Comparison of ENCODE assay signal across 10 mouse cellular contexts in the genomic region with DNA sequence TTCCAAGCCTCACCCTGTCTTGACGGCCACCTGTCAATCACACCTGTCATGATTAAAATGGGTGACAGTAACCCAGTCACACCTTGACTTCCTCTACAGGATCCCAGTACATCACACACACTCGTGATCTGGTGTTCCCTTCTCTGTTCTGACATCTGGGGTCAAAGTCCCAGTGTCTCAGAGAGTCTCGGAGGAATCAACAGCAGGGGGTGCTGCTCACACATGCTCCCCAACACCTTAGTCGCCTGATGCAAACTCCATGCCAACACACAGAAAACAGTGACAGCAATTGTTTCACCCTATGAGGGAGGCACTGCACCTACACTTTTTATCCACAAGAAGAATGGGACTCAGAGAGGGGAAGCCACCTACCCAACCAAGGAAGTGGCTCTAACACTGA. TPM values are rescaled to one million over a fixed set of nuclear protein-coding genes. Genes with fewer than 3 reads are reported as not detected.
A peak's percentile ranks its signal among the peaks of the same experiment; 100 is the strongest.
DNase-seq lines count a peak whose midpoint lies in the region; TF ChIP-seq lines count a peak whose summit lies in the region.
"Had no signal": no experiment of that assay in that cellular context is flagged by ENCODE, and none has a peak within 500 bp of the region (broad histone marks: within the 10 kb centered on the region; RNA-seq: fewer than 3 reads in every experiment).

No protein-coding gene starts in this region.

- no peak overlapping the region for H3K9ac ChIP-seq in CH12.LX (ENCODE audit: insufficient read depth, low read depth)
- H3K9ac ChIP-seq: liver, embryonic 13.5 days; neural tube, embryonic 12.5 days had no signal

- TF ChIP-seq POLR2A in CH12.LX (IDR thresholded peaks at IDR 0.05; ENCODE audit: low read depth, low read length): no peak
- TF ChIP-seq POLR2A in small intestine, adult 2 months (IDR thresholded peaks at IDR 0.05; ENCODE audit: low read depth, low read length): no peak
- no peak for TF ChIP-seq POLR2A in cerebellum, adult 2 months (IDR thresholded peaks at IDR 0.05; ENCODE audit: borderline replicate concordance, insufficient read depth, low read length)

- H3K4me1 ChIP-seq in CH12.LX (ENCODE audit: control insufficient read depth in 1 of 2, insufficient read depth in 2 of 2): peaks cover 0 to 6% of the 10 kb centered on the region in 2 experiments; a peak in 3 of 4 replicates
- H3K4me1 ChIP-seq in small intestine, adult 2 months (ENCODE audit: control insufficient read depth, insufficient read depth, insufficient read length, low read length): peaks cover 2% of the 10 kb centered on the region; the same call in 1 of the 2 replicates
- peaks cover 5% of the 10 kb centered on the region for H3K4me1 ChIP-seq in cerebellum, adult 2 months (ENCODE audit: control insufficient read depth, insufficient read depth, low read length)
- H3K4me1 ChIP-seq: liver, embryonic 13.5 days had no signal

- no peak overlapping the region for H3K4me3 ChIP-seq in left cerebral cortex, adult 2 months
- no peak overlapping the region for H3K4me3 ChIP-seq in CH12.LX (replicated peaks in 1 of 3; ENCODE audit: low read depth in 2 of 3, low read length in 2 of 3, poor library complexity in 1 of 3)
- no peak overlapping the region for H3K4me3 ChIP-seq in small intestine, adult 2 months (ENCODE audit: low read depth, low read length)
- no peak overlapping the region for H3K4me3 ChIP-seq in cerebellum, adult 2 months (replicated peaks; ENCODE audit: insufficient read depth, low read depth, low read length)
- H3K4me3 ChIP-seq: liver, embryonic 13.5 days; neural tube, embryonic 12.5 days had no signal

- WGBS in small intestine, adult 2 months: 20% methylated on average over 4 of the region's 4 CpGs
- 56% methylated on average over 4 of the region's 4 CpGs for WGBS in cerebellum, adult 2 months

- H3K79me2 ChIP-seq in CH12.LX (replicated peaks; ENCODE audit: control insufficient read depth, extremely low read depth, insufficient read depth, poor library complexity, severe bottlenecking): no peaks in the 10 kb centered on the region

- dilution Hi-C loops in CH12.LX (cut with MboI; ENCODE audit: extremely low pct_ligation_motif_present, extremely low pct_unique_long_range_greater_than_20kb, low sequenced_read_pairs): no loop called here

- peak; percentile 23 for TF ChIP-seq CTCF in left cerebral cortex, adult 2 months (IDR thresholded peaks at IDR 0.05)
- TF ChIP-seq CTCF in CH12.LX (conservative IDR thresholded peaks at IDR 0.05 in 1 of 2, IDR thresholded peaks at IDR 0.05 in 1 of 2; ENCODE audit: low read depth in 2 of 2, low read length in 2 of 2): peak in 1 of 2 experiments; percentile 67; a peak in 2 of 4 replicates
- peak; percentile 36; the same call in 1 of the 2 replicates for TF ChIP-seq CTCF in small intestine, adult 2 months (IDR thresholded peaks at IDR 0.05; ENCODE audit: extremely low read depth, insufficient read length, insufficient replicate concordance, low read depth, low read length)
- no peak for TF ChIP-seq CTCF in cerebellum, adult 2 months (IDR thresholded peaks at IDR 0.05; ENCODE audit: borderline replicate concordance, insufficient read depth, low read depth, low read length)

- H3K4me2 ChIP-seq in CH12.LX (ENCODE audit: insufficient read depth, low read depth, poor library complexity, severe bottlenecking): no peak overlapping the region
- H3K4me2 ChIP-seq: liver, embryonic 13.5 days; neural tube, embryonic 12.5 days had no signal

- peaks cover 28% of the 10 kb centered on the region for H3K27me3 ChIP-seq in CH12.LX (replicated peaks)
- H3K27me3 ChIP-seq in small intestine, adult 2 months (ENCODE audit: control insufficient read depth, insufficient read depth, low read length): no peaks in the 10 kb centered on the region
- H3K27me3 ChIP-seq in cerebellum, adult 2 months (ENCODE audit: control insufficient read depth, insufficient read depth, low read length): no peaks in the 10 kb centered on the region
- H3K27me3 ChIP-seq: liver, embryonic 13.5 days; neural tube, embryonic 12.5 days had no signal

- in situ Hi-C loops in CH12.LX (cut with MboI; ENCODE audit: low pct_ligation_motif_present, low pct_unique_long_range_greater_than_20kb, low sequenced_read_pairs): loop anchor here (10.0 kb wide), 1 partner anchor 55 kb away; a partner anchor contains a TSS

- H3K9me3 ChIP-seq in CH12.LX (replicated peaks; ENCODE audit: low read length): no peaks in the 10 kb centered on the region
- H3K9me3 ChIP-seq: liver, embryonic 13.5 days; neural tube, embryonic 12.5 days had no signal

- no peaks in the 10 kb centered on the region for H3K36me3 ChIP-seq in CH12.LX (replicated peaks in 1 of 2; ENCODE audit: control insufficient read depth in 1 of 2, insufficient read depth in 1 of 2, low read length in 1 of 2)
- no peaks in the 10 kb centered on the region for H3K36me3 ChIP-seq in small intestine, adult 2 months (ENCODE audit: control insufficient read depth, insufficient read depth, low read length)
- H3K36me3 ChIP-seq: liver, embryonic 13.5 days; neural tube, embryonic 12.5 days had no signal

- no peak for TF ChIP-seq EP300 in CH12.LX (IDR thresholded peaks at IDR 0.05; ENCODE audit: low read length)

- H3K27ac ChIP-seq in left cerebral cortex, adult 2 months: no peak overlapping the region
- no peak overlapping the region for H3K27ac ChIP-seq in CH12.LX (ENCODE audit: insufficient read depth, low read depth)
- H3K27ac ChIP-seq in small intestine, adult 2 months (ENCODE audit: insufficient read depth, low read depth, low read length): no peak overlapping the region
- no peak overlapping the region for H3K27ac ChIP-seq in cerebellum, adult 2 months (ENCODE audit: insufficient read depth, low read length)
- H3K27ac ChIP-seq: liver, embryonic 13.5 days; neural tube, embryonic 12.5 days had no signal

- DNase-seq in left cerebral cortex, adult 2 months (ENCODE audit: extremely low spot score in 1 of 2, low spot score in 2 of 2): no peak
- no peak for DNase-seq in left cerebral cortex, postnatal 10 days (ENCODE audit: extremely low spot score in 1 of 2, low spot score in 2 of 2)
- peak; percentile 12 for DNase-seq in CH12.LX (ENCODE audit: extremely low read depth)
- peak; percentile 52 for DNase-seq in induced T-regulatory cell, adult 2 months (ENCODE audit: low read depth)
- DNase-seq in right cerebral cortex, postnatal 14 days: no peak
- no peak for DNase-seq in right cerebral cortex, adult 2 months (ENCODE audit: low spot score in 2 of 2)
- DNase-seq in cerebellum, adult 2 months: no peak
- DNase-seq: liver, embryonic 13.5 days had no signal

- intact Hi-C loops in left cerebral cortex, adult 2 months (cut with DNase I): loop anchor here (10.0 kb wide), 1 partner anchor 285 kb away; a partner anchor contains a TSS
- intact Hi-C loops in left cerebral cortex, postnatal 10 days (cut with DNase I): loop anchor here (10.0 kb wide), 1 partner anchor 175 kb away; no protein-coding TSS in a partner anchor

- peak; percentile 54 for TF ChIP-seq RAD21 in CH12.LX (IDR thresholded peaks at IDR 0.05; ENCODE audit: low read depth, low read length)

TF ChIP-seq in CH12.LX, 34 proteins besides CTCF, POLR2A, EP300 and RAD21:
- no peak for TF ChIP-seq ZKSCAN1 (IDR thresholded peaks at IDR 0.05; ENCODE audit: borderline replicate concordance, low read depth, low read length)
- no peak for TF ChIP-seq KAT2A (IDR thresholded peaks at IDR 0.05; ENCODE audit: insufficient replicate concordance, low read length)
- no peak for TF ChIP-seq NRF1 (IDR thresholded peaks at IDR 0.05; ENCODE audit: low read depth, low read length)
- no peak for TF ChIP-seq USF2 (conservative IDR thresholded peaks at IDR 0.05; ENCODE audit: low read depth, low read length)
- peak; percentile 48 for TF ChIP-seq SMC3 (IDR thresholded peaks at IDR 0.05; ENCODE audit: low read depth, low read length)
- no peak for TF ChIP-seq MYC (IDR thresholded peaks at IDR 0.05; ENCODE audit: low read depth, low read length)
- TF ChIP-seq MAFK (IDR thresholded peaks at IDR 0.05; ENCODE audit: insufficient replicate concordance, low read length): no peak
- TF ChIP-seq GABPA (IDR thresholded peaks at IDR 0.05; ENCODE audit: insufficient replicate concordance, low read depth, low read length): no peak

RNA-seq across cellular contexts. Expression of a gene that starts 47.2 kb away (rescaled TPM):
- total RNA-seq in left cerebral cortex, adult 2 months (2021): 10 to 100 TPM; 58.4 to 61.5 TPM
- 10 to 100 TPM; 56.2 to 58.6 TPM for total RNA-seq in left cerebral cortex, postnatal 10 days (2021)
- 1.5 and 1.7 TPM in 2 replicates for total RNA-seq in CH12.LX (2012; rRNA removed)
- 0.78 and 1.3 TPM in 2 replicates for total RNA-seq in CH12.LX (2014; rRNA removed)
- 1.8 and 2.7 TPM in 2 replicates for polyA plus RNA-seq in CH12.LX (2012; ENCODE audit: insufficient read length, low read depth)
- 35.0 and 64.7 TPM in 2 replicates for polyA plus RNA-seq in small intestine, adult 2 months (2012; rRNA removed)
- polyA plus RNA-seq in cerebellum, adult 2 months (2012; rRNA removed): 49.9 and 56.8 TPM in 2 replicates

RNA-seq across cellular contexts. Expression of a gene that starts 56.5 kb away (rescaled TPM):
- total RNA-seq in left cerebral cortex, adult 2 months (2021): under 1 TPM; 0.23 to 0.56 TPM
- total RNA-seq in left cerebral cortex, postnatal 10 days (2021): under 1 TPM; 0.58 to 0.71 TPM
- not detected in 2 replicates for total RNA-seq in CH12.LX (2012; rRNA removed)
- total RNA-seq in CH12.LX (2014; rRNA removed): not detected in 2 replicates
- polyA plus RNA-seq in CH12.LX (2012; ENCODE audit: insufficient read length, low read depth): not detected in 2 replicates
- polyA plus RNA-seq in small intestine, adult 2 months (2012; rRNA removed): 0.13 and 0.15 TPM in 2 replicates
- polyA plus RNA-seq in cerebellum, adult 2 months (2012; rRNA removed): 0.41 and 0.54 TPM in 2 replicates
- polyA plus RNA-seq: liver, embryonic 13.5 days had no signal

Comparison
In these comparisons a context has a peak if more than half of its experiments do, and no peak if none do; other contexts are left out.
1. DNase-seq: peak in CH12.LX (single experiment) and induced T-regulatory cell, adult 2 months (single experiment); none in left cerebral cortex, adult 2 months (0 of 2), left cerebral cortex, postnatal 10 days (0 of 2), right cerebral cortex, postnatal 14 days (single experiment), right cerebral cortex, adult 2 months (0 of 2) and cerebellum, adult 2 months (0 of 2).
2. RNA of a gene that starts 47.2 kb away (total RNA-seq): 58.4 to 61.5 TPM in left cerebral cortex, adult 2 months and 56.2 to 58.6 TPM in left cerebral cortex, postnatal 10 days; 0.78 to 1.7 TPM in CH12.LX; every median in the first group is over 10 times any median in the second.